Mouse (Mus musculus): ENCODE data around the gene Olfr1314.

DNA sequence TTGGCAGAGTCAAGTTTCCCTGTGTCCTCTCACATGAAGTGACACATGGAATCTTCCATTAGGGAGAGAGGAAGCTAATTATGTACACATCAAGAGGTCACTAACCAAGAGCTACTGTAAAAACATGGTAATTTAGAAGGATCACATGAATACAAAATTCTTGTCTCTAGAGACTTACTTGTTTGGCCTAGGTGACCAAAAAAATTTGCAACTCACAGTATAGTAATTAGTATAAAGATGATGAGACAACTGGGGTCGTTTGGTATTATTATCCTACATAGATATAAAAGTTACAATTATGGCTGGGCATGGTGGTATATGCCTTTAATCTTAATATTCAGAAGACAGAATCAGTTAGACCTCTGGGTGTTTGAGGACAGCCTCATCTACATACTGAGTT, 46.4 kb downstream of the Olfr1314 start, which contains the start of gene Olfr1312:
- TF ChIP-seq POLR2A (IDR thresholded peaks at IDR 0.05; ENCODE audit: insufficient read depth, low read depth, low read length) (no peak), EP300 (IDR thresholded peaks at IDR 0.05; ENCODE audit: insufficient read depth, low read depth, low read length) (no peak)
